Mouse (Mus musculus) kidney, embryonic 15.5 days (tissue): ENCODE measurements around the gene Bcorl1. TPM values are rescaled to one million over a fixed set of nuclear protein-coding genes. Genes with fewer than 3 reads are reported as not detected.

Experiments used
- ATAC-seq: fragments of 200-750 bp; cut with Nextera tagmentation; replicated peaks from 2 replicates; pipeline ENCODE4 v1.8.0; 2017; ENCODE audit warnings: moderate TSS enrichment; ENCODE audit not compliant: low FRiP score
- H3K27ac ChIP-seq: fragments of 300-500 bp; sonication (generic); 2 replicates; pipeline ENCODE4 v1.5.1; 2015; ENCODE audit warnings: mild to moderate bottlenecking, inconsistent platforms
- H3K27me3 ChIP-seq: fragments of 300-500 bp; sonication (generic); 2 replicates; pipeline ENCODE4 v1.6.1; 2015; ENCODE audit warnings: inconsistent platforms
- H3K36me3 ChIP-seq: fragments of 300-500 bp; sonication (generic); 2 replicates; pipeline ENCODE4 v1.6.1; 2015; ENCODE audit warnings: inconsistent platforms
- H3K4me1 ChIP-seq: fragments of 300-500 bp; sonication (generic); 2 replicates; pipeline ENCODE4 v1.6.1; 2015; ENCODE audit warnings: inconsistent platforms
- H3K4me2 ChIP-seq: fragments of 300-500 bp; sonication (generic); 2 replicates; pipeline ENCODE4 v1.6.1; 2015; ENCODE audit warnings: moderate library complexity, mild to moderate bottlenecking, inconsistent platforms
- H3K4me3 ChIP-seq: fragments of 300-500 bp; sonication (generic); replicated peaks from 2 replicates; pipeline ENCODE4 v1.5.1; 2015; ENCODE audit warnings: mild to moderate bottlenecking, inconsistent platforms
- H3K9ac ChIP-seq: fragments of 300-500 bp; sonication (generic); 2 replicates; pipeline ENCODE4 v1.6.1; 2015; ENCODE audit warnings: mild to moderate bottlenecking, inconsistent platforms
- H3K9me3 ChIP-seq: fragments of 300-500 bp; sonication (generic); replicated peaks from 2 replicates; pipeline ENCODE4 v1.6.1; 2016; ENCODE audit warnings: inconsistent platforms
- WGBS: fragments of 180-500 bp; shearing (Covaris S2); methylation state at CpG from one replicate; pipeline ENCODE4 v1.1.7; 2015; ENCODE audit warnings: mixed read lengths; 5-methylcytosine and 5-hydroxymethylcytosine counted together
- polyA plus RNA-seq: library from polyadenylated mRNA; unstranded; fragments of >200 nt; fragmentation: Nextera tagmentation; extraction: Ambion mirVana; gene quantifications from 2 replicates; pipeline ENCODE4 v1.2.1, GENCODE M21; 2015

The Bcorl1 gene
- polyA plus RNA-seq, 1 experiment from 2014 or later: 6.9 TPM

DNA sequence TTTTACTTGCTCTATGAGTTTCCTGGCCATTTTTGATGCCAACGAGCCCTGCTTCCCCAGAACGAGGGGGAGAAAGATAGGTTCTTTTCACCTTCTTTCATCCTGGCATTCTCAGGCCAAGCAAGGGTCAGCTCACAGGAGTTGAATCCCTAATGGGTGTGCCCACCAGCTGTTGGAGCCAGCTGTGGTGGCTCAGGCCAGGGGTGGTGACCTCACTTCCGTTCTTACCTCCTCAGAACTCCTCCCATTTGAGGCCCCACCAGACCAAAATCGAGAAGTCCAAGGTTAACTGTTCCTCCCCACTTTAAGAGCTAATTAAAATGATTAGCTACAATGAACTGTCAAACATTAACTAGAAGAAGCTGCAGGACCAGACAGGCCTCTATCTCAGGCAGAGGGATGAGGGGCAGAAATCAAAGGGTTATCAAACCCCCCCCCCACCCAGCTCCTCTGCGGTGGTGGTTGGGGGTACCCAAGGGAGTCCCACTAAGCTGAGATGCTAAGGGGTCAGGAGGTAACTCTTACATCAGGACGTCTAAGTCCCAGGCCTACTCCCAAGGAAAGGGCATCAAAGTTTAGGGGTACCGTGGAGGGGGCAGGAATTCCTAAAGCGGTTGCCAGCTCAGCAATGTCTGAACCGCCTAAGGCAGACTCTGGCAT is 111.2 kb downstream of the Bcorl1 start:
- Histone ChIP-seq H3K9ac (0 out of 2 replicates have a peak overlapping the region, but pooled peaks have one; percentile 50), H3K27ac (0 out of 2 replicates have a peak overlapping the region, but pooled peaks have one; percentile 27)
- no peak for ATAC-seq

DNA sequence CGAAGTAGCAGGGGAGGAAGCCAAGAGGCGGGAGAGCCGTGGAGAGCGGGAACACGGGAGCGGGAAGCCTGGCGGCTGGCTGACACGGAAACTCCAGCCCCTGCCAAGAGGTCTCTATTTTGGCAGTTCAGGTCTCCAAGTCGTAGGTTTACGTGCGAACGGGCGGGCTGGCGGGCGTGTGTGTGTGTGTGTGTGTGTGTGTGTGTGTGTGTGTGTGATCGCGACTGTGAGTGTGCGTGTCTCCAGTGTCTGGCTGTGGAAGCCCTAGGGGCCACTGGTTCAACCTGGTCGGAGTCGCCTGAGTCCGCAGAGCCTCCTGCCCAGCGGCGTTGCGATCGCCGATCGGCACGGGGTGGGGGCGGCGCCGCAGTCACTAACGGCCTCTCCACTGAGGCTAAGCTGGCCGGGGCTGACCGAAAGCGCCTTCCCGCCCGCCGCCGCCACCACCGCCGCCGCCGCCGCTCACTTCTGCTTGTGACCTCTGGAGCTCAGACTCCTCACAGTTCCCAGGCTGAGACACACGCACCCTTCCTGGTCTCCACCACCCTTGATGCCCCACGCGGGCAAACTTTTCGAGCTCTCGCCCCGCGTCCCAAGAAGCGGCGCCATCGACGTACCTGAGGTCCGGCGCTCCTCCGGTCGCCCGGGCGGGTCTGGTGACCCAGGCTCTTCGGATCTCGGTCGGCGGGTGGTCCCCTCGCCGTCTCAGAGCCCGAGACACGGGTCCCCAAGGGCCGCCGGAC is 111.9 kb downstream of the Bcorl1 start:
- peaks cover 22% of the 10 kb centered on the region for H3K4me1 ChIP-seq
- peak overlapping the region; percentile 60 for H3K4me2 ChIP-seq
- peak overlapping the region; percentile 37; the same call in 1 of the 2 replicates for H3K27ac ChIP-seq
- WGBS: 17% methylated on average over 65 of the region's 71 CpGs
- peaks cover 4% of the 10 kb centered on the region; the same call in 1 of the 2 replicates for H3K27me3 ChIP-seq
- H3K9ac ChIP-seq: peak overlapping the region; percentile 50
- no peaks in the 10 kb centered on the region for H3K9me3 ChIP-seq
- ATAC-seq: peak; percentile 33
- H3K36me3 ChIP-seq: no peaks in the 10 kb centered on the region
- H3K4me3 ChIP-seq: peak overlapping the region; percentile 55

More for the DNA sequence above, 111.2 kb downstream of the Bcorl1 start:
- Histone ChIP-seq H3K4me1 (peaks cover 22% of the 10 kb centered on the region), H3K4me3 (peak overlapping the region; percentile 55), H3K9me3 (no peaks in the 10 kb centered on the region), H3K36me3 (no peaks in the 10 kb centered on the region), H3K4me2 (peak overlapping the region; percentile 60), H3K27me3 (peaks cover 4% of the 10 kb centered on the region; the same call in 1 of the 2 replicates)
- 28% methylated on average over 9 of the region's 9 CpGs for WGBS

DNA sequence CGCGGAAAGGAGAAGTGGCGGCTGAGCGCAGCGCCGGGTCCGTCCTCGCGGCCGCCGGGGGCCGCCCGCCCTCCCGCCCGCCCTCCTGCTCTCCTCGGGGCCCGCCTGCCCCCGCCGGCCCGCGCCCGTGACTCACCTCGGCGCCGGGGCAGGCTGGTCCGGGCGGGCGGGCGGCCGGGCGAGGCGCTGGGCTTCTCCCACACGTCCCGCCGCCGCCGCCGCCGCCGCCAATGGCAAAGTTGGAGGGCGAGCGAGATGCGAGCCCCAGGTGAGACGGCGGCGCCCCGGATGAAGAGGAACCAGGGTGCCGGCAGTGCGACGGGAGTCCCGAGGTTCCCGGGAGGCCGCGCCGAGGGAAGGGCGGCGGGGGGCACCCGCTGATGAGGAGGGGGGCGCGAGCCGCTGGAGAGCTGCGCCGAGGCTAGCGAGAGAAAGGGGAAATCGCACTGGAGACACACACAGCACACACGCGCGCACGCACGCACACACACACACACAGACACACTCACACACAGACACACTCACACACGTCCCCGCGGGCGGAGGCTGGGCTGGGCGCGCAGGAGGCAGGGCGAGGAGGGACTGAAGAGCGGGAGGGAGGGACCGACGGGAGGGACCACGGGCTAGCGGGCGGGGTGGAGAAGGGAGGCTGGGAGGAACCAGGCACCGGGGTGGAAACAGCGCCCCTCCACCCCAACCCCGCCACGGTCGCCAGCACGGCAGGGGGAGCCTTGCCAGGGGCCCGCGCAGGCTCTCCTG is 112.8 kb downstream of the Bcorl1 start:
- Histone ChIP-seq H3K27me3 (peaks cover 4% of the 10 kb centered on the region; the same call in 1 of the 2 replicates), H3K36me3 (no peaks in the 10 kb centered on the region), H3K9me3 (no peaks in the 10 kb centered on the region), H3K27ac (peak overlapping the region; percentile 37), H3K9ac (peak overlapping the region; percentile 50), H3K4me3 (peak overlapping the region; percentile 55), H3K4me2 (peak overlapping the region; percentile 60), H3K4me1 (peaks cover 22% of the 10 kb centered on the region)
- peak; percentile 88 for ATAC-seq
- WGBS: 26% methylated on average over 59 of the region's 91 CpGs

DNA sequence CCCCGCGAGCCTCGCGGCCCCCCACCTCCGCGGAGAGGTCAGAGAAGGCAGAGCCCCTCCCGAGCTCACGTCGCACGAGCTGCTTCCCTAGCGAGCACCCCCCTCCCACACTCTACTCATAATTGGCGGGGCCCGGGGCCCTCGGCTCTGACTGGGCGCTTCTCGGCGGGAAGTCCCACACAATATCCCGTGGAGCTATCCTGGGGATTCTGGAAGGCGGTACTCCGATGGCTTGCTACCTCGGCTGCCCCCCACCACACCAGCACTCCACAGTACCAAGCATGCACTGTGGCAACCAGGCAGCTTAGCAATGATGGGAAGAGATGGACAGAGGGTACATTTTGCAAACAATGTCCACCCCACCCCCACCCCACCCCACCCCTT is 113.3 kb downstream of the Bcorl1 start:
- H3K36me3 ChIP-seq: no peaks in the 10 kb centered on the region
- peaks cover 4% of the 10 kb centered on the region; the same call in 1 of the 2 replicates for H3K27me3 ChIP-seq
- peak overlapping the region; percentile 55 for H3K4me3 ChIP-seq
- no peaks in the 10 kb centered on the region for H3K9me3 ChIP-seq
- peak; percentile 59 for ATAC-seq
- peaks cover 20% of the 10 kb centered on the region for H3K4me1 ChIP-seq
- no peak overlapping the region for H3K27ac ChIP-seq
- peak overlapping the region; percentile 31; the same call in 1 of the 2 replicates for H3K9ac ChIP-seq
- H3K4me2 ChIP-seq: peak overlapping the region; percentile 60
- 29% methylated on average over 19 of the region's 21 CpGs for WGBS

DNA sequence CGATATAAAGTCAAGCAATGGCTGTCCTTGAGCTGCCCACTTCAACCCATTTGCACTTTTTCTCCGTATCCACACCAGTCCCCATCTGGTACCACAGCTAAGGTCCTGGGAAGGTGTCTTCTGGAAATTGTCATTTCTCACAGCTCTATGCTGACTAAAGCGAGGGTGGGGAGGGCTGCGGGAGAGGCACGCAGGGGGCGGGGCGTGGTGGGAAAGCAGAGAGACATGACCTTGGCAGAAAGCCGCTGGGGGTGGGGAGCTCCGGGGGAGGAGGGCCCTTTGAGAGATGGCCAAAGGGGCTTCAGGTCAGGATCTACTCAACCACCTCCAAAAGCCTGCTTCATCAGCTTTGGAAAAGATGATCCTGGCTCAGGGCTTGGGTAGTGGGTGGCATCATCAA is 113.9 kb downstream of the Bcorl1 start:
- no peak overlapping the region for H3K27ac ChIP-seq
- no peak overlapping the region for H3K9ac ChIP-seq
- no peak overlapping the region for H3K4me3 ChIP-seq
- 36% methylated on average over 9 of the region's 9 CpGs for WGBS
- H3K36me3 ChIP-seq: no peaks in the 10 kb centered on the region
- peak overlapping the region; percentile 60 for H3K4me2 ChIP-seq
- H3K4me1 ChIP-seq: peaks cover 14% of the 10 kb centered on the region
- peaks cover 4% of the 10 kb centered on the region; the same call in 1 of the 2 replicates for H3K27me3 ChIP-seq
- ATAC-seq: no peak
- no peaks in the 10 kb centered on the region for H3K9me3 ChIP-seq

DNA sequence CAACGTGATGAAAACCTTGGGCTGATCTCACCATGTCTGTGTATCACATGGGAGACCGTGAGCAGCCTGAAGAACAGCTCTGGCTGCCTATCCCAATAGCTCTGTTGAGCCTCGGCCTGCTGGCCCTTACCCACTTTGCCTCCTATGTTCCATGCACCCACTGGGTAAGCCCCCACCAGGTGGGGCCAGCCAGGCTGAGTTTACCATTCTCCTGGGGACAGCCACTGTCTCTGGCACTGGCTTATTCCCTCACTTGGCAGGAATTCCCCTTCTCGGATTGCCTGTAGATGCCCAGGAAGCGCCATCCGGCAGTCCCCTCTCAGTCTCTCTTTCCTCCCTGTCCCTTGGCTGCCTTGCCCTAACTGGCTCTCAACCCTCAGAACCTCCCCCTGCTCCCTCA is 115.8 kb downstream of the Bcorl1 start:
- Histone ChIP-seq H3K36me3 (no peaks in the 10 kb centered on the region), H3K27me3 (peaks cover 2% of the 10 kb centered on the region; the same call in 1 of the 2 replicates), H3K4me3 (no peak overlapping the region), H3K4me2 (no peak overlapping the region), H3K27ac (no peak overlapping the region), H3K9me3 (no peaks in the 10 kb centered on the region), H3K4me1 (peaks cover 8% of the 10 kb centered on the region; the same call in 1 of the 2 replicates), H3K9ac (no peak overlapping the region)
- WGBS: 61% methylated on average over 6 of the region's 6 CpGs
- no peak for ATAC-seq

Other genes with a start within 250 kb of the Bcorl1 start
- gene Xpnpep2, start 232.6 kb upstream of the Bcorl1 start, polyA plus RNA-seq: 5.2 and 5.6 TPM in 2 replicates
- gene Sash3, start 194.9 kb upstream of the Bcorl1 start, polyA plus RNA-seq: 1.5 and 2.1 TPM in 2 replicates
- 5.7 and 6.4 TPM in 2 replicates for gene Zdhhc9, start 132.5 kb upstream of the Bcorl1 start, polyA plus RNA-seq
- gene Utp14a, start 84.5 kb upstream of the Bcorl1 start, polyA plus RNA-seq: 17.7 and 18.9 TPM in 2 replicates
- 5.3 and 6.3 TPM in 2 replicates for gene Elf4, start 121.8 kb downstream of the Bcorl1 start, polyA plus RNA-seq
- gene Aifm1, start 172.2 kb downstream of the Bcorl1 start, polyA plus RNA-seq: 90.7 and 97.2 TPM in 2 replicates
- 2.3 and 3.6 TPM in 2 replicates for gene Rab33a, start 177.9 kb downstream of the Bcorl1 start, polyA plus RNA-seq